Mouse (Mus musculus) kidney, postnatal 0 days (tissue): ENCODE results near the gene Gm45213. TPM values are rescaled to one million over a fixed set of nuclear protein-coding genes. Genes with fewer than 3 reads are reported as not detected.

Experiments used
- ATAC-seq: fragments of 200-750 bp; cut with Nextera tagmentation; replicated peaks from 2 replicates; pipeline ENCODE4 v1.8.0; 2017; ENCODE audit warnings: low read depth, moderate number of reproducible peaks, moderate TSS enrichment, moderate library complexity; ENCODE audit not compliant: low FRiP score
- DNase-seq: peaks from one replicate; pipeline ENCODE4 v3.0.0-alpha.2; 2016; ENCODE audit warnings: low spot score
- H3K27ac ChIP-seq: fragments of 300-500 bp; sonication (generic); 2 replicates; pipeline ENCODE4 v1.5.1; 2014; ENCODE audit warnings: mild to moderate bottlenecking
- H3K27me3 ChIP-seq: fragments of 300-500 bp; sonication (generic); 2 replicates; pipeline ENCODE4 v1.6.1; 2014; ENCODE audit warnings: low read length, mixed read lengths; ENCODE audit not compliant: insufficient read depth
- H3K36me3 ChIP-seq: fragments of 300-500 bp; sonication (generic); 2 replicates; pipeline ENCODE4 v1.6.1; 2014; ENCODE audit warnings: low read length, mixed read lengths; ENCODE audit not compliant: insufficient read depth
- H3K4me1 ChIP-seq: fragments of 300-500 bp; sonication (generic); replicated peaks from 2 replicates; pipeline ENCODE4 v1.6.1; 2014; ENCODE audit warnings: antibody characterized with exemption, low read length, mixed read lengths; ENCODE audit not compliant: insufficient read depth
- H3K4me2 ChIP-seq: fragments of 300-500 bp; sonication (generic); 2 replicates; pipeline ENCODE4 v1.6.1; 2014; ENCODE audit warnings: mild to moderate bottlenecking, low read length, moderate library complexity, mixed read lengths
- H3K4me3 ChIP-seq: fragments of 300-500 bp; sonication (generic); replicated peaks from 2 replicates; pipeline ENCODE4 v1.5.1; 2014; ENCODE audit warnings: low read depth, low read length
- H3K9ac ChIP-seq: fragments of 300-500 bp; sonication (generic); 2 replicates; pipeline ENCODE4 v1.6.1; 2014; ENCODE audit warnings: low read depth, low read length
- H3K9me3 ChIP-seq: fragments of 300-500 bp; sonication (generic); replicated peaks from 2 replicates; pipeline ENCODE4 v1.6.1; 2016; ENCODE audit warnings: low read length, inconsistent platforms, mixed read lengths
- CTCF ChIP-seq: IDR thresholded peaks from 2 replicates; pipeline ENCODE4 v1.5.1; 2016; ENCODE audit warnings: antibody characterized with exemption, low read depth, mild to moderate bottlenecking, moderate library complexity
- WGBS: fragments of 180-500 bp; shearing (Covaris S2); extraction: QIAGEN DNeasy Blood & Tissue Kit; methylation state at CpG from one replicate; pipeline ENCODE4 v1.1.7; 2014; 5-methylcytosine and 5-hydroxymethylcytosine counted together
- polyA plus RNA-seq: library from polyadenylated mRNA; unstranded; fragments of >200 nt; fragmentation: Nextera tagmentation; extraction: Ambion mirVana; gene quantifications from 2 replicates; pipeline ENCODE4 v1.2.1, GENCODE M21; 2015

Gene Gm45213
- polyA plus RNA-seq, 1 experiment from 2014 or later = not detected

DNA sequence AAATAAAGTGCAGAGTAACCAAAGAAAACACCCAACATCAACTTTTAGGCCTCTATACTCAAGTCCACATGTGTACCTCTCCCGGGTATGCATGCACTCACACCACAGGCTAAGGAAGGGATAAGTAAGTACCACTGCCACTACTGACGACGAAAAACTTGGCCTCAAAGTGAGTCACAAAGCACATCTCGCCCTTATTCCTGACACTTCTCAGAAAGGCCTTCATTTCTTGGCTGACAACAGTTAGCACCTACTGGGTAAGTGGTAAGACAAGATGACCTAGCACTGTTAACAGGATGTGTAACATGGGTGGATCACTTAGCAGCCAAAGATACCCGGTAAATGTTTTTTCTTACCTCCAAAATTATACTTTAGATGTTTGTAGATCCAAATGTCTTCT lies 61.1 kb downstream of the Gm45213 start:
- Histone ChIP-seq H3K9ac (no peak overlapping the region), H3K4me3 (no peak overlapping the region), H3K9me3 (no peaks in the 10 kb centered on the region), H3K4me2 (no peak overlapping the region), H3K27me3 (no peaks in the 10 kb centered on the region), H3K27ac (no peak overlapping the region), H3K4me1 (peaks cover 6% of the 10 kb centered on the region; the same call in 1 of the 2 replicates), H3K36me3 (no peaks in the 10 kb centered on the region)
- WGBS = 91% methylated on average over 5 of the region's 5 CpGs
- ATAC-seq (no peak), DNase-seq (no peak)
- TF ChIP-seq CTCF = no peak

DNA sequence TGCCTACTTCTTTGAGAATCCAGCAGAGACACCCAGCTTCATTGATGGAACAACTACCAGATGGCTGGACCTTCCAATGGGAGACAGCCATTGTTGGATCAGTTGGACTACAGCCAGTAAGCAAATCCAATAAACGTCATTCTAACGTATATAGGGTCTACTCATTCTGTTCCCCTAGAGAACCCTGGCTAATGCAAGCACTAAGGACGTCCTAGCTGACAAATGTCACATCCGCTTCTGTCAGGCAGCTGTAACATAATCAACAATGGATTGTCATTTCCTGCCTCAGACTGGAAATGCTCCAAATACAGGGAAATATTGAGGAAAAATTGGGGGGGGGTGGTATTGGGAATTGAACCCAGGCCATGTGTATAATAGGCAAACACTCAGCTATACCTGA lies 62.4 kb downstream of the Gm45213 start:
- no peaks in the 10 kb centered on the region for H3K36me3 ChIP-seq
- H3K4me3 ChIP-seq = no peak overlapping the region
- 53% methylated on average over 4 of the region's 4 CpGs for WGBS
- ATAC-seq (no peak), DNase-seq (no peak)
- TF ChIP-seq CTCF = no peak
- H3K9me3 ChIP-seq = no peaks in the 10 kb centered on the region
- no peak overlapping the region for H3K9ac ChIP-seq
- H3K27me3 ChIP-seq = no peaks in the 10 kb centered on the region
- H3K4me1 ChIP-seq = peaks cover 6% of the 10 kb centered on the region; the same call in 1 of the 2 replicates
- no peak overlapping the region for H3K4me2 ChIP-seq
- H3K27ac ChIP-seq = no peak overlapping the region

DNA sequence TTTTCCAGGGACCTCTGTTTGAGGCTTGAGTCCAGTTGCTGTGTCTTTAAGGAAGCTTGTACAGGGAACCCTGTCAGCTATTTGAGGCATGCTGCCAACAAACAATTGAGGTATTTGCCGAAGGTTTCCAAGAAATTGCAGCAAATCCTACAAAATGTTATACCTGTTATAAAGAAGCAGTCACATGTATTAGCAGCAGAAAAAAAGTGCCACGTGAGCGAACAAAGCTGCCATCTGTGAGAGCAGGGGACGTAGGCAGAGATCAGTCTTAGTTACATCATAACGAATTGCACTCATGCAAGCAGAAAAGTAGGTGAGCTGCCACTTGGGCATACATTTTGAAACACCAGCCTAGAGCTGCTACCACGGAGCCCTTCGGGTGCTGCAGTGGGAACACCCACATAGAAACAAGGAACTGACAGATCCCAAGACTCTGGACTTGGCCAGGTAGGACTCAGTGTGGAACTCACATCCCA lies 63.2 kb downstream of the Gm45213 start:
- WGBS = 54% methylated on average over 7 of the region's 7 CpGs
- H3K9ac ChIP-seq = no peak overlapping the region
- no peak overlapping the region for H3K4me3 ChIP-seq
- H3K9me3 ChIP-seq = no peaks in the 10 kb centered on the region
- peak; percentile 40 for DNase-seq
- H3K27me3 ChIP-seq = no peaks in the 10 kb centered on the region
- no peak for ATAC-seq
- no peak for TF ChIP-seq CTCF
- peaks cover 6% of the 10 kb centered on the region; the same call in 1 of the 2 replicates for H3K4me1 ChIP-seq
- no peaks in the 10 kb centered on the region for H3K36me3 ChIP-seq
- H3K27ac ChIP-seq = no peak overlapping the region
- peak overlapping the region; percentile 18; the same call in 1 of the 2 replicates for H3K4me2 ChIP-seq

DNA sequence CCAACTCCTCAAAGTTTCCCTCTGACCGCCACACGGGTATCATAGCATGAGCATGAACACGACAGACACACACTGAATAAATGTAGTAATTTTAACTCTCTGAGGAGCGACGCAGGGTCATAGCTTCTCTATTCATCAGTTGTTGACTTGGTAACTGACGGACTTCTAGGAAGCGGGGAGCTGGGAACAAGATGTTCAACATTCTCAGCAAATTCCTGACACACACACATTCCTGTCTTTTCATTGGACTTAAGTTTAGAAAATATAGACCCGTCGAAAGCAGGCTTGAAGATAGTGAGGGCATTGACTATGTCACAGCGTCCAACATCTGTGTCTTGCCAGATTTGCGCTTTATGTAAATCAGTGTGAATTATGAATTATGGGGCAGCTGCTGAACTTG lies 63.8 kb downstream of the Gm45213 start:
- no peaks in the 10 kb centered on the region for H3K9me3 ChIP-seq
- H3K4me3 ChIP-seq = no peak overlapping the region
- 56% methylated on average over 11 of the region's 11 CpGs for WGBS
- DNase-seq = peak; percentile 54
- no peaks in the 10 kb centered on the region for H3K36me3 ChIP-seq
- H3K4me2 ChIP-seq = peak overlapping the region; percentile 18; the same call in 1 of the 2 replicates
- H3K4me1 ChIP-seq = peaks cover 6% of the 10 kb centered on the region; the same call in 1 of the 2 replicates
- no peaks in the 10 kb centered on the region for H3K27me3 ChIP-seq
- ATAC-seq = no peak
- no peak for TF ChIP-seq CTCF
- no peak overlapping the region for H3K9ac ChIP-seq
- H3K27ac ChIP-seq = no peak overlapping the region

DNA sequence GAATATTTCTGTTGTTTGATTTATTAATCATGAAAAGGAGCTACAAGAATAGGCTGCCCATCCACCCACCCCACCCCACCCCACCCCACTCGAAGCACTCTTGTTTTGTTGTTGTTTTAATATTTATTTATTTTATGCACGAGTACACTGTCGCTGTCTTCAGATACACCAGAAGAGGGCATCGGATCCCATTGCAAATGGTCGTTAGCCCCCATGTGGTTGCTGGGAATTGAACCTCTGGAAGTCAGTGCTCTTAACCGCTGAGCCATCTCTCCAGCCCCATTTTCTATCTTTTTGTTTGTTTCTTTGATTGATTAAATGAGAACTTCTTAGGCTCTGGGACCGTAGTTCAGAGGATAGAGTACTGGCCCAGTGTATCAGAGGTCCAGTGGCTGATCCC lies 64.5 kb downstream of the Gm45213 start:
- DNase-seq = peak; percentile 51
- no peak for ATAC-seq
- Histone ChIP-seq H3K27ac (no peak overlapping the region), H3K4me1 (peaks cover 6% of the 10 kb centered on the region; the same call in 1 of the 2 replicates), H3K36me3 (no peaks in the 10 kb centered on the region), H3K9me3 (no peaks in the 10 kb centered on the region), H3K4me2 (no peak overlapping the region), H3K4me3 (no peak overlapping the region), H3K27me3 (no peaks in the 10 kb centered on the region), H3K9ac (no peak overlapping the region)
- peak; percentile 66 for TF ChIP-seq CTCF
- WGBS = 15% methylated on average over 7 of the region's 7 CpGs

DNA sequence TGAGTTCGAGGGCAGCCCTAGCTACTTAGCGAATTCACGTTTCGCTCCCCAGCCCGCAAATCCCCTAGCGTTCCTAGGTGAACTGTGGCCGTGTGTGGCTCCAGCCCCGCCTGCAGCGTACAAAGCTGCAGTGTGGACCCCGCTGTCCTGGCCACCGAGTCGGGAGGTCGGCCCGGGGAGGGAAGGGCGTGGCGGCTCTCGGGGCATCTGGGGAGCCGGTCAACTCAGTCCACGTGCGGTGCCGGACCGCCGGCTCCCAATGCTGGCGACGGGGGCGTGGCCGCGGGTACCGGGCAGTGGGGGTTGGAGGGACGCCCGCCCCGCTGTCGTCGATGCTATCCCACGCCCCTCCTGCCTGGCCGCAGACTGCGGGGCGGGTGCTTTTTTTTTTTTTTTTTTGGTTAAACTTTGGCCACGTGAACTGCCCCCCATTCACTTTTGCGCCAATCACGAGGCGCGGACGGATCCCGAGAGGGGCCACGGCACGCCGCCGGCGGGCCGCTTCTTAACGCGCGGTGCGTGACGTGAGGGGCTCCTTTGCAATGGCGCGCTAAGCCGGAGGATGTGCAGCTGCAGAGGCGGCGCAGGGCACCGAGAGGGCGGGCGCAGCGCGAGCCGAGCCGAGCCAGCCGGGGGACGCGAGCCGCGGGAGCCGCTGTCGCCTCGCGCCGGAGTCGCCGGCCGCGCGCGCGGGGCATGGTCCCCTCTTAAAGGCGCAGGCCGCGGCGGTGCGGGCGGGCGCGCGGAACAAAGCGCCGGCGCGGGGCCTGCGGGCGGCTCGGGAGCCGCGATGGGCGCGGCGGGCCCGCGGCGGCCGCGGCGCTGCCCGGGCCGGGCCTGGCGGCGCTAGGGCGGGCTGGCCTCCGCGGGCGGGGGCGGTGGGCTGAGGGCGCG lies 65.8 kb downstream of the Gm45213 start, which contains the start of gene Chsy1:
Chsy1 (plus strand) TSS at position 555 of the 894 bp plus-strand sequence.
- ATAC-seq = peak; percentile 85
- H3K4me2 ChIP-seq = peak within 1 kb of the TSS; percentile 91
- peaks cover 6% of the 10 kb centered on the region; the same call in 1 of the 2 replicates for H3K4me1 ChIP-seq
- no peak; the same call in 1 of the 2 replicates for TF ChIP-seq CTCF
- DNase-seq = peak; percentile 94
- peak within 1 kb of the TSS; percentile 89 for H3K9ac ChIP-seq
- no peaks in the 10 kb centered on the region for H3K9me3 ChIP-seq
- H3K27me3 ChIP-seq = no peaks in the 10 kb centered on the region
- no peaks in the 10 kb centered on the region for H3K36me3 ChIP-seq
- H3K4me3 ChIP-seq = peak within 1 kb of the TSS; percentile 76
- peak within 1 kb of the TSS; percentile 87 for H3K27ac ChIP-seq
- under 1% methylated on average over 55 of the region's 123 CpGs for WGBS
